Mouse (Mus musculus) kidney, adult 8-10 months (tissue): ENCODE results near the gene Kmt2a.
"Not testable (repeated sequence)": the region's sequence is repeated elsewhere in the genome, so short reads cannot be mapped to it uniquely, and the experiment has no call there.

Experiments
- DNase-seq, 2 experiments: peaks; one replicate each; pipeline ENCODE4 v3.0.0; 2022

The Kmt2a gene

DNA sequence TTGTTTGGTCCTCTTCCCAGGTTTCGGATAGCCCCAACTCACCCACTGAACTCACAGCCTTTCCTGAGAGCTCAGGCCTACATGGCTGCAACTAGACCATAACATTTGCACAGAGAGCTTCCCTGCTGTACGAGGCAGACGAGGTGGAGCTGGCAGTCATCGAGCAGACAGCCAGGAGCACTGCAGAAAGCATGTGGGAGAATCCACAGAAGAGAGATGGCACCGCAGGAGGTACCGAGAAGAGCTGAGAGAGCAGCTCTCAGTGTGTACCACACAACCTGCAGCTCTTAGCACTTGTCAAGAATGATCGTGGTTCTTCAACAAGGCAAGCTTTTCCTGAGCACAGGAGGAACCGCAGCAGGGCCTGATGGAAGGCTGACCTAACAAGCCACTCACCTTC is 66.9 kb downstream of the Kmt2a start:
- DNase-seq: no peak

DNA sequence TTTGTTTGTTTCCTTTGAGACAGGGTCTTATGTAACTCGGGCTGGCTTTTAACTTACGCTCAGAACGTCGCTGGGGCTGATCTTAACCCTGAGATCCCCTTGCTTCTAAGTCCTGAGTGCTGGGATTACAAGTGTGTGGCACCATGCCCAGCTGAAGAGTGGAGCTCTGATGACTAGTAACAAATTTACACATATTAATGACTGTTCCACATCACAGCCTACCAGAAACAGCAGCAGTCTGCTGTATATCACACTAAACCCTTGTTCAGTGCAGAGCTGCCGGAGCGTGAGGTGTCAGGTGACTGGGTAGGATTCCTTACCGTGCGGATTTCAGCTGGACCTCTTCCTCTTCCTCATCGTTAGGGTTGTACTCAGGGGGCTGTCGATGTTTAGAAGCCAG is 70.8 kb downstream of the Kmt2a start:
- peak in 1 of 2 experiments; percentile 40 for DNase-seq

DNA sequence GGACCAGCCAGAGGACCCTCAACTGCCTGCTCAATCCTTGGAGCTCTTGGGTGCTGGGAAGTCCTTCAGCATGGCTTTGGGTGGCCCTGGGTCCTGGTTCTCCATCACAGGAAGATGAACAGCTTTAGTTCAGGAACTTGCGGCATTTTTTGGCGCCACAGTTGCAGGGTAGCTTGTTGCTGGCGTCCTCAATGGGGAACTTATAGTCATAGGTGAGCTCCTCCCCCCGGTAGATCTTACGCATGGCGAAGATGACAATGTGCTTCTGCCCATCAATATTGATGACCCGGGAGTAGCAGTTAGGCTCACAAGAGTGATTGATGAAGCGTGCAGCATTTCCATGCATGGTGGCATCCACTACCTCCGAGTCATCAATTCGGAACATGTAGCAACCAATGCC is 73.3 kb downstream of the Kmt2a start:
- DNase-seq: no peak

DNA sequence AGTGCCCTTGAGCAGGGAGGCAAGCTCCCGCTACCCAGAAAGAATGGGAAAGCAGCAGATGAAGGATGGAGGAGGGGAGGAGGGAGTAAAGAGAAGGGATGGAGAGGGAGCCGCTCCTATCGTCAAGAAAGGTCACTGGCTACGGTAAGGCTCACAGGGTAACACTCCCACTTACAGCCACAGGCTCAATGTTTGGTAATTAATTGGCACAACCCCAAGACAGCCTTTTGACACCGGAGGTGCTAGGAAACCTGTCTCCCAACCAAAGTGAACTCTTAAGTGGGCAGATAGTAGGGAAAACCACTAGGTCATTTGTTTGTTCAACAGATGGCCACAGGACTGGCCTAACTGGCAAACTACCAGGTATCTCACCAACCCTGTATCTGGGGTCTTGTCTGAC is 74.0 kb downstream of the Kmt2a start:
- DNase-seq: no peak

DNA sequence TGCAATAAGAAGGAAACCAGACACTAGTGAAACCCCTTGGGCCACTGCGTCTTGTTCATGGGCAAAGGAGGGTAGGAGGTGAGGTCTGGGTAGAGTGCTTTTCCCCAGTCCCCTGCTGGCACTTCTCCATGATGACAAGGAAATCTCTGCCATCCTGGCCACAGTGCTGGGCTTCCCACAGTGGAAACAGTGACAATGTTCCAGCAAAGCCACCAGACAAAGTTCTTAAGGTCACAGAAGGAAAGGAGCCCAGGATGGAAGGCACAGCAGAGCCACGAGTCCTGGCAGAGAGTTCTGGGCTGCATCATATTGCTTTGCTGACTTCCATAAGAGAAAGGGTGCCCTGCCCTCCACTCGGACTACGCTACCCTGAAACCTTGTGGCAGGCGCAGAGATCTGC is 75.6 kb downstream of the Kmt2a start:
- DNase-seq: no peak

DNA sequence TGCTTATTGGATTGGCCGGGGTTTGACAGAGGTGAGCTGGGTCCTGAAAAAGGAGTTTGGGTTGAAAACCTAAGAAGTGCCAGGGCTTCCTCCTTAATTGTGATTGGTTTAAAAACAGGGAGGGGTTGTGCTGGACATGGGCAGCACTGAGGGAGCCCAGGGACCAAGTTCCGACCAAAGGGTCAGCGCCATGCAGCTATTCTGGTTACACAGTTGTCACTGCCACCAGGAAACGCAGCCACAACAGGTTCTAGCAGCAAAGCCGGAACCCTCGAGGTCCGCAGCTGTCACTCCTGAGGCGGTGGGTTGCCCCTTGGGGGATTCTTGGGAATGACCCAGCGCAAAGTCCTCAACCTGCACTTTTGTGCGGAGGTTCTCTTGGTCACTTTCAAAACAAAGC is 76.4 kb downstream of the Kmt2a start:
- peak; percentile 61 for DNase-seq

DNA sequence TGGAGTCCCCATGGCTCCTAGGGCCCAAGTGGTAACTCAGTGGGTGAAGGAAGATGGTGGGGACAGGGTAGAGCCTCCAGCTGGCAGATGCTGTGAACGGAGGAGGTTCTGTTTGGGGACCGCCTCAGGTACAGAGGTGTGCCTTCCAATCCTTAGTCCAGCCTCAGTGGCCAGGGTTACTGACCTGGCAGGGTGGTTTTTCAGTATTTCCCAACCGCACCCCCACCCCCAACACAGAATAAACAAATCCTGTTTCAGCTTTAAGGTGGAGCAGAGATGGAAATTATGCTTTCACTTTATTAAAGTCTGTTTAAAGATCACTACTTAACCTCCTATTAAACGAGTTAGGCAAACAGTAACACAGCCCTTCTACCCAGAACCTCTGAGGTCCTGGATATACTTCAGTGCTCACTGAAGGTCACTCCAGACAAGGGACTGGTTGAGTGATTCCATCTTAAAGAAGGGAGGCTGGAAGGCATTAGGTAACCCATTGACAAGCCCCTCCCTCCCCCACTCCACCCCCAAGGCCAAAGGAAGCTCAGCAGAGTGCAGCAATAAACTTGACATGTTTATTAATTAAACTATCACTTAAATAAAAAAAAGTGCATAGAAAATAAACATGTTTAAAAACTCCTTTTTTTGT is 78.2 kb downstream of the Kmt2a start, which contains the start of gene Ttc36:
Ttc36 (minus strand) TSS at position 265 of the 643 bp plus-strand sequence.
- peak; percentile 88 to 90 for DNase-seq

DNA sequence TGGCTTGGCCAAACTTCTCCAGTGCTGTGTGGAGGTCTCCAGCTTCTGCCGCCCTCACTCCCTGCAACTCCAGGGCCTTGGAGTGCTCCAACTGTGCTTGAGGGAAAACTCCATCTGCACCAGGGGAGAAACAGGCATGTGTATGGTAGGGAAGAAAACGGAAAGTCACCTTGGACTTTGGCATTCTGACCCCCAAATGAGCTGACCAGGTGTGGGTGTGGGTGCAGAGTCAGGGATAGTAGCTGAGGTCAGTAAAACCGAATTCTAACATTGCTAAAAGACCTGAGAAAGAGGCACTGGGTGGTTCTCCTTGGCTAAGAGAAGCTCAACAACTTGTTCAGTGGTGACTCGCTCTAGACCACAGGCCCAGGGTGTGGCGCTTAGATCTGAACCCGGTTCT is 79.4 kb downstream of the Kmt2a start:
- DNase-seq: peak; percentile 49 to 50

DNA sequence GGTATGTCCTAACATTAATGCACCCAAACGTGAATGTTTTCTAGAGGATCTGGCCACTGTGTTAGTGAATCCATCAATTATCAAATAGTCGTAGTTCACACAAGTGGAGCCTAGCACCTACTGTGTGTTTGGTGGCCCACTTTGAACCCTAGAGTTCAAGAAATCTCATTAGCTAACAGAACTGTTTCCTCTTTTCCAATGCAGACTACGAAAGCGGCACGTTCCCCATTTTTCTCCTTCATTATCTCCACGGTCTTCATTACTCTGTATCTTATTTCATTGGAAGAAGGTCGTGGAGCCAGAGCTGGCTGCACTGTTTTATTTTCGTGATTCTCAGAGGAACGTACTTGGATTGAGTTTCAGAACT is 81.2 kb downstream of the Kmt2a start:
- DNase-seq: no peak

DNA sequence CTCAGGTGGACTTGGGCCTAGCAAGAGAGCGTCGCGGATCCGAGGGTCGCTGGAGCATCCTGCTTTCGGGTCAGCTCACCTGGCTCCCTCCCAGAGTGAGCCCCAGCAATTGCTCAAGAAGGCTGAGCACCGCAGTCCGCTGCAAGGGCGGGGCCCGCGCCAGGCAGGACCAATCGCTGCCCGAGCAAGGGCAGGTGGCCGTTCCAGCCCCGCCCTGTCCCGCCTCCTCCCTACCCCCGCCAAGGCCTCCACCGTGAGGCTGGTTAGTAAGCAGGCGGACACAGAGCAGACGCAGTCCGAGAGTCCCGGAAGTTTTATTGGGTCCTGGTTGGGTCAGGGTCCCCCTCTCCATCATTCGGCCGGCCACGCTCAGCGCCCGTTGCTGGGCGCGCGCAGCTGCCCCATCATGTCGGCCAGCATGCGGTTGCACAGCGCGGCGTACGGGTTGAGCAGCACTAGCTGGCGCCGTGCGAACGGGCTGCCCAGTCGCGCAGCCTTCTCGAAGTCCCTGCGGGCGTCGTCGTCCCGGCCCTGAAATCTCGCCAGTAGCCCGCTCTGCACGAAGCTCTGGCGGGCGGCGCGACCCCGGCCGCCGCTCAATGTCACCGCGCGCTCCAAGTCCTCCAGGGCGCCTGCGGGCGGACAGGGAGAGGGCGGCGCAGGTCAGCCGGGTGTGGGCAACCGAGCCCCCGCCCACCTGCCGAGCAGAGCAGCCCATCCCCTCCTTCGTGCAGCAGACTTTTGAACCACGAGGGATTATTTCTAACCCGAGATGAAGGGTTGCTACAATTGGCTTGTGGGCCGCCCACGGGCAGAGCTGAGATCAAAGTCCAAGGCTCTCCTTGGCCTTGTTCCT is 81.8 kb downstream of the Kmt2a start, which contains the start of gene Tmem25:
Tmem25 (minus strand) TSS at position 206 of the 856 bp plus-strand sequence.
- DNase-seq: peak; percentile 93 to 94

DNA sequence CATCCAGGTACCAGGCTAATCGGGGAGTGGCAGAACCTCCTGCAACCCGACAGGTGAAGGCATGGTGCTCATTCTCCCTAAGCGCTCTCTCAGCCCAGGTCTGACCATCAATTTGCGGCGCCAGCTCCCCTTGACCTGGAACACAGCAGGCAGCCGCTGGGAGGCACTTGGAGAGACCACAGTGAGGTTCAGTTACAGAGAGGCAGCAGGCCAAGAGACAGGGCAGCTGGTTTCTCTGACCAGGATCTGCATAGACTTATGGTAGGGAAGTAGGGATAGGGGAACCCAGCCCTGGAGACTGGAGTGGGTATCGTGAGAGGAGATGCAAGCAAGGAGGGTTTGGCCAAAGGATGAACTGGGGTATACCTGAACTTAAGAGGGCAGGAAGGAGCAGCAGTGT is 82.8 kb downstream of the Kmt2a start:
- no peak for DNase-seq

DNA sequence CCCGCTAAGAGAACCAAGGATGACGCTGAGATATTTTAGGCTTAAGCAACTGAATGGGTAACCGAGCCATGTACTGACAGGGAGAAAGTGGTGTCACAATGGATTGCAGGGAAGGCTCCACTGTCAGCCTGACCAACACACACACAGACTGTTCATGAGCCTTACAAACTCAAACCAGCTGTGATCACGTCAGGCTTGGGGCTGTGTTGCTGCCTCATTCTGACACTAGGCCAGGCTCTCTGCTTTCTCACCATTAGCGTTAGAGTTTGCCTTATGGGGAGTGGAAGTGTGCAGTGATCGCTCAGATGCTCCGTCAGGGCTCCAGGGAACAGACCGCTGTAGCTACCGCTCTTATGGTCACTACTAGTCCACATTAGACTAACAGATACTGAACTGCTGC is 88.3 kb downstream of the Kmt2a start:
- no peak for DNase-seq

DNA sequence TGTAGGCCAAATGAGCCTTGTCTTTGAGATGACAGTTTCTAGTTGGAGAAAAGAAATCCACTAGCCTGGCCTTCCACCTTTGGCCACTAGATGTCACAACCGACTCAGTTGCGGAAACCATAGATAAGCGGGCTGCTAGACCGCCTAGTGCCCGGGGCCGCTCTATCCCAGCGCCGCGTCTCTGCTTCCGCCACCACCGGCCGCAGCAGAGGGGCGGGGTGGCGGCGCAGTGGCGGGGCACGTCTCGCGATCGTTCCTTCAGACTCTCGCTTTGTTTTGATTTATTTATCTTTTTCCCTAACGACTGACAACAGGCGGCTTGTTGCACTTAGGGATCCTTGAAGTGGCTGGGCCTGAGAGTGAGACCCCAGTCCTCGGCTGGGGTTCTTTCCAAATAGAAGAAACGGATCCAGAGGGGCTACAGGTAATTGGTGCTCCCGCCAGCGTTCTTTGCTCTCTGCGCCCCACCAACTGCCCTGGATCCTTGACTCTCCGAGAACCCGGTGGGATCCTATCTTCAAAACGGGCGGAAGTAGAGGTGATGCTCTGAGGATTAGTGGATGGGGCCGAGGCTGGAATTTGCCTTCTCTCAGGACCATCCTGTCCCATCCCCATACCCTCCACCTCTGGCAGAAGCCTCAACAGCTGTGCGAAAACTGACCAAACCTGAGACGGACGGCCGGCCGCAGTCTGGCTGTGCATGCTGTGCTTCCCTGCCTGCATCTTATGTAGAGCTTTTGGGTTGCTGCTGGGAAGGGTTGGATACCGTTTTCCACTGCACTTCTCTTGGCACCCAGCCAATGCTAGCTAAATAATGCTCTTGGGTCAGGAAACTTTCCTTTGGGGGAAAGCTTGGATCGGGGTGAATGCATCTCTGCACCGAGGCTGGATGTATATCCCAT is 108.1 kb downstream of the Kmt2a start:
- peak; percentile 94 to 98 for DNase-seq

DNA sequence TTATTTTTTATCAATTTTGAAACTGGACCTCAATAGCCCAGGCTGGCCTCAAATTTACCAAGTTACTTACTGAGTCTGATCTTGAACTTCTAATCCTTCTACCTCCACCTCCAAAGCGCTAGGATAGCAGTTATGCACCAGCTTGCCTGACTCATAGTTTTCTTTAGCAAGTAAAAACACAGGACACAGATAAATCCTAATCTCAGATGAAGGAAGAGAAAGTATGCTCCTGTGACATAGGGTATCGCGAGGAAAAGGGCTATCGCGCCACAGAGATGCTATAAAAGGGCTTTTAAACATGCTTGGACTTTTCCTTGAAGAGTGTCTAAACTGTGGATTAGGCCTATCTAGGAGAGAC is 108.7 kb downstream of the Kmt2a start:
- DNase-seq: no peak

DNA sequence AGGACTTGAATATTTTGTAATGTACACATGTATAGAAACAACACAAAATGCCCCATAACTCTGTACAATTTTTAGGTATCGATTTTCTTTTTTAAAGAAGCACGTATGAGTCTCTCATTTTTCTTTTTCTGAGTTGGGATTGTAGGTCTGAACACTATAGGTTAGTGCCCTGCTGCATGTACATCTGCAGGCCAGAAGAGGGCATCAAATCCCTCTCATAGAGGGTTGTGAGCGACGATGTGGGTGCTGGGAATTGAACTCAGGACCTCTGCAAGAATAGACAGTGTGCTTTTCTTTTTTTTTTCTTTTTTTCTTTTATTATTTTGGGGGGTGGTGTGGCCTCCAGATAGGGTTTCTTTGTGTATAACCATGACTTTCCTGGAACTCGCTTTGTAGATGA is 109.7 kb downstream of the Kmt2a start:
- DNase-seq: no peak

DNA sequence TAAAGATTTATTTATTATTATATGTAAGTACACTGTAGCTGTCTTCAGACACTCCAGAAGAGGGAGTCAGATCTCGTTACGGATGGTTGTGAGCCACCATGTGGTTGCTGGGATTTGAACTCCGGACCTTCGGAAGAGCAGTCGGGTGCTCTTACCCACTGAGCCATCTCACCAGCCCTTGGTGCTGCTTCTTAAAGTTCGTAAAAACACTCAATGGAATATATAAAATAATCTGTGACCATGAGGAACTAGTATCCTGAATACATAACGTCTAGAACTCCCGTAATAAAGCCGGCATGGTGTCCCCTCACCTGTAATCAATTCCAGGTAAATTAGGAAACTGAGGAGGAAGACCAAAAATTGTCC is 113.1 kb downstream of the Kmt2a start:
- DNase-seq: not testable (repeated sequence)

DNA sequence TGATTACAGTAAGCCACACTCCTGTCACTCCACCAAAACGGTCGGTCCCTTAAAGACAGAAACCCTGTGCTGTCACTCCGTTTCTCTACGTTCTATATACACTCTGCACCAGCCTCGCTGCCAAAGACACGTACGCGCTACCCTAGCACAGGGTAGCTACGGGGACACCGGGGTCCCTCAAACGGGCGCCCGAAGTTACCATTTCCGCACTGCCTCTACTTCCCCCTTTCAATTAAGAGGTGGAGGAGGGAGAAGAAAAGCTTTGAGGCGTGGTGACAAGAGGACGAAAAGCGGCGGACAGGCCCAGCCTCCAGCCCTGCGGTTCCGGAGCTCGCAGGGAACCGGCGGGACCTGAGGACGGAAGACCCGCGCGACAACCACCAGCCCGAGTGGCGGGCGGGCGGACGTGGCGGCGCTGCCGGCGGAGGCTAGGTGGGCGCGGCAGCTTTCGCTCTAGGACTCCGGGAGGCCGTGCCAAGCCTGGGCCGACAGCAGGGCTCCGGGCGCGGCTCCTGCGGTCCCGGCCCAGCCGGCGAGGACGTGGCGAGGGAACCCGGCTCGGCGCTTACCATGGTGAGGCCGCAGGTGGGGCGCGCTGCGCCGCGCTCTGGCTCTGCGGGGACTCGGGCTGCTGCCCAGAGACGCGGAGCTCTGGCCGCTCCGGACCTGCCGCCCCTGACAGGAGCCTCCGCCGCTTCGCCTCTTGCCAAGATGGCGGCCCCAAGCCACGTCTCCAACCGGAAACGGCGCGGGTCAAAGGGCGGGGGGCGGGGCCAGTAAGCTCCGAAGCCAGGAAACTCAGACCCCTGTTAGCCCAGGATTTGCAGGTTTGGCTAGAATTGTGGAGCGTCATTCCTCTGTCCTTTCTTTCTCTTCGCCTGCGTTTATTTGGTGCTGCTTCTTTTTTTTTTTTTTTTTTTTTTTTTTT is 113.7 kb downstream of the Kmt2a start, which contains the start of the genes Arcn1 and Ift46:
Arcn1 (minus strand) TSS at position 745 of the 928 bp plus-strand sequence.
Ift46 (plus strand) TSS at position 808 of the 928 bp plus-strand sequence.
- DNase-seq: peak; percentile 73 to 78

DNA sequence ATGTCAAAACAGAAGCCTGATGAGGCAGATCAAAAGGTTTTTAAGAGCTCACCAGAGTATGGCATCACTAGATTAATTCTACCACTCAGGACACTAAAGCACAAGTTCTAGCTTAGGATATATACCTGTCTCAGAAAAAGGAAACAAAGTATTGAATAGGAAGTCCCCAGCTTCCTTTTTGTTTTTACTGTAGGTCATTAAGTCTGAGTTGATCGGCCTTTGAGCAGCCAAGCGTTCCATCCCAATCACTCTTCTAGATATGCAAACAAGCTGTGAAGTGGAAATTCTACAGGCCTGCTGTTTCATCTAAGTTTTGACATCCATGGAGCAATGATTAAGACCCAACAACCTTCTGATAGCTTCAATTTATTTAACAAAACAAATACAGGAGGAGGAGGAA is 120.2 kb downstream of the Kmt2a start:
- no peak for DNase-seq
